Mouse (Mus musculus): ENCODE data around the gene Morn1.
"Not testable (repeated sequence)": the region's sequence is repeated elsewhere in the genome, so short reads cannot be mapped to it uniquely, and the experiment has no call there.

Morn1 gene

DNA sequence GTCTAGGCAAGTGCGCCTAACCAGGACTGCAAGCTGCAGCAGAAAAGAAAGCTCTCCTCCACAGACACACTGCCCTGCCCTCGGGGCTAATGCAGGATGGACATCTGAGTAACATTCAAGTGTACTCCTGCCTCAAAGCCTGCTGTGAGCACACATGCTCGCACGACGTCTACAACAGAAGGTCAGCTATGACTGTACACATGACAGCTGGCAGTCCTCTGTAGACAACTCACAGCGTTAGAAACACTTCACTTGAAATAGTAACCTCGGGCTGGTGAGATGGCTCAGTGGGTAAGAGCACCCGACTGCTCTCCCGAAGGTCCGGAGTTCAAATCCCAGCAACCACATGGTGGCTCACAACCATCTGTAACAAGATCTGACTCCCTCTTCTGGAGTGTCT, 7.6 kb upstream of the Morn1 start:
- not testable (repeated sequence) for DNase-seq (ENCODE audit: low spot score)

GRCm38 (mm10) chr4:155079666-155080065, 6.7 kb upstream of the Morn1 start:
- DNase-seq (ENCODE audit: low spot score), result no peak

DNA sequence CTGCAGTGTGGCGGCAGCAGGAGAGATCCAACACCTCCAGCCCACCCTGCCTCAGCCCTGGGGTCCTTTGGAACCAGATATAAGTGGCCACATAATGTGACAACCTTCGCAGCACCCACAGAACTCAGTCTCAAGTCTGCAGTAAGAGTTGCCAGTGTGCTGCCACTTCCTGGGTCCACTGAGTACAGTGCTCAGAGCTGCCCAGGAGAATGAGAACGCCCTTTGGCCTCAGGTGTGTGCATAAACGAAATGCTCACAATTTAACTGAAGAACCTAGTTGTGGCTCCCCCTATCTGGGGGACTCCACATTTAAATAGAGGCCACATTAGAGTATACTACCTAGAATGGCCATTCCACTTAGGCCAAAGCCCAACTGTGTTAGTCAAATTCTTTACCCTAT, 2.8 kb upstream of the Morn1 start:
- DNase-seq (ENCODE audit: low spot score), result no peak

DNA sequence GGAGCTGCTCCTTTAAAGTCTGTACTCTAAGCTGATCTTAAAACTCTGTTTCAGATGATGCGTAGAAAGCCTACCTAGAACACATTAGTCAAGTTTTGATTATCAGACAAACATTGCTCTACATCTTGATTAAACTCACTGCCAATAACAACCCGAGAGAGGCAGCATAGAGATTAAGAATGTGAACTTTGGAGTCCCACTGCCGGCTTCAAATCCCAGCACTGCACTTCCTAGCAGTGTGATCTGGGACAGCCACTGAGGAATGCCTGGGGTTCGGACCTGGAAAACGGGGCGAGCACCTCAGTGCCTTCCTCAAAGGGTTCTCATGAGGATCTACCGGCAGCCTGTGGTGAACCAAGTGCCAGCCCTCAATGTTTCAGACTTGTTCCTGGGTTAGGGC, 2.0 kb upstream of the Morn1 start:
- DNase-seq (ENCODE audit: low spot score), result no peak

GRCm38 (mm10) chr4:155085206-155086107, 920 bp upstream of the Morn1 start:
- no peak for DNase-seq (ENCODE audit: low spot score)

DNA sequence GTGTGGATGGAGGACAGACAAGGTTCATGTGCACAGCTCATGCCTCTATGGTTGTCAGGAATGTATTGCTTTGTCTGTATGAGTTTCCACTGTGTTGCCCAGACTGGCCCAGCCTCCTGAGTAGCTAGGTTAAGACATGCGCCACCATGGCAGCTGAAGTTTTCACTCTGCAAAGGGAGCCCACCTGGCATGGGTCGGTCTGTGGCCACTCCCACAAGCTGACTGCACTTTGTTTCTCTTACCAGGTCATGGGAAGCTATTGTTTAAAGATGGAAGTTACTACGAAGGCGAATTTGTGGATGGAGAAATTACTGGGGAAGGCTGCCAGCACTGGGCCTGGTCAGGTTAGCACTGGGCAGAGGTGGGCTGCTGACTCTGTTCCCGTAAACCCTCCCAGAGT, 2.9 kb downstream of the Morn1 start:
- DNase-seq (ENCODE audit: low spot score), result no peak

- no peak for DNase-seq (ENCODE audit: low spot score)
Measured at GRCm38 (mm10) chr4:155090147-155090546, 3.8 kb downstream of the Morn1 start.

DNA sequence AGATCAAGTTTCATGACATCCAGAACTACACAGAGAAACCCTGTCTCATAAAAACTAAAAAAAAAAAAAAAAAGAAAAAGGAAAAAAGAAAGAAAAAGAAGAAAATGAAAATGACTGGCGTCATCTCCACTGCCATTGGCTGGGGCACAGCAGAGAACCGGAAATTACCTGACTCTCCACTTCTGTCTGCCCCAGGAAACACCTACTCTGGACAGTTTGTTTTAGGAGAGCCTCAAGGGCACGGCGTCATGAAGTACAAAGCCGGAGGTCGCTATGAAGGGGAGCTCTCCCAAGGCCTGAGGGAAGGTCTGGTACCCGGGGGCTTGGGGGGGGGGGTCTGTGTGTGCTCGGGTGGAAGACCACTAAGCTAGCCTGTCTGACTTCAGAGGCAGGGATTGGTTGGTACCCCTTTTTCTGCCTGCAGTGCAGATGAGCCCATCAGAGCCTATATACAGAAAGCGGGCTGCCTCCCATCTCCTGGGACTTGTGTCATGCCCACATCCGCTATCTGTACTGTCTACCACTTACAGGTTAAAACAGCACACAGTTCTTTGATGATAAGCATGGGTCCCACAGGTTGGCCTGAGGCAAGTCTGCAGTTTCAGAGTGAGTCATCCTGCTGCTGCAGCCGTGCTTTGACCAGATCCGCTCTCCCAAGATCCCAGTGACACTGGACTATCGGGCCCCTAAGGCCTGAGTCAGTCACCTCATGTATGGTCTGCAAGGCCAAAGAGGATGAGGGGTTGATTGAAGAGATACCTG, 4.5 kb downstream of the Morn1 start:
- DNase-seq (ENCODE audit: low spot score), result no peak

DNA sequence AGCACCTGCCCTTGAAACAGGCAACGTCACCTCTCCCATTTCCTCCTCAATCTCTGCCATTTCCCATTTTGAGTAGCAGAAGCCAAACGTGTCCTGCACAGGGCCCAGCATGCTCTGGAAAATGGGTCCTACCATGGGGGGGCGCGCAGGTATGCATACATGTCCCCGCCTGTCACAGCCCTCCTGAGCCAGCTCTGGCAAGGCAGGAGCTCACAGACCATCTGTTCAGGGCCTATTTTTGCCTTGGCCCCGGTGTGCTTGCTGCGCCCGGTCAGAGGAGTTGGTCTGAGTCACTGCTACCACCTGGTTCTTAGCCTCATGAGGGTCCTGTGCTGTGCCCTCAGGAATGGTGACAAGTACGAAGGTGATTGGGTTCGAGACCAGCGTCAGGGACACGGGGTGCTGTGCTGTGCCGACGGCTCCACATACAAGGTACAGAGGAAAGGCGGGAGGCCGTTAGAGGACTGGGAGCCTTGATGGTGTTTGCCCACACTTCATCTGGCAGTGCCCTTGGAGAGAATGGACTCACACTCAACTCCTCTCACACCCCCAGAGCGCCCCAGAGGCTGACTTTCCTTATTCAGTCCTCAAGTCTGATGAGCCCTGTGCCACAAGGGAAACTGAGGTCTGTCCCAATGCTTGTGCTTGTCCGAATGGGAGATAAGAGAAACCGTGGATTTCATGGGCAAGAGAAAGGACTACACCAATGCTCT, 6.5 kb downstream of the Morn1 start:
- no peak for DNase-seq (ENCODE audit: low spot score)

- DNase-seq (ENCODE audit: low spot score), result no peak
Measured at GRCm38 (mm10) chr4:155093431-155094149, 7.2 kb downstream of the Morn1 start.

GRCm38 (mm10) chr4:155094565-155094964, 8.2 kb downstream of the Morn1 start:
- peak; percentile 31 for DNase-seq (ENCODE audit: low spot score)

DNA sequence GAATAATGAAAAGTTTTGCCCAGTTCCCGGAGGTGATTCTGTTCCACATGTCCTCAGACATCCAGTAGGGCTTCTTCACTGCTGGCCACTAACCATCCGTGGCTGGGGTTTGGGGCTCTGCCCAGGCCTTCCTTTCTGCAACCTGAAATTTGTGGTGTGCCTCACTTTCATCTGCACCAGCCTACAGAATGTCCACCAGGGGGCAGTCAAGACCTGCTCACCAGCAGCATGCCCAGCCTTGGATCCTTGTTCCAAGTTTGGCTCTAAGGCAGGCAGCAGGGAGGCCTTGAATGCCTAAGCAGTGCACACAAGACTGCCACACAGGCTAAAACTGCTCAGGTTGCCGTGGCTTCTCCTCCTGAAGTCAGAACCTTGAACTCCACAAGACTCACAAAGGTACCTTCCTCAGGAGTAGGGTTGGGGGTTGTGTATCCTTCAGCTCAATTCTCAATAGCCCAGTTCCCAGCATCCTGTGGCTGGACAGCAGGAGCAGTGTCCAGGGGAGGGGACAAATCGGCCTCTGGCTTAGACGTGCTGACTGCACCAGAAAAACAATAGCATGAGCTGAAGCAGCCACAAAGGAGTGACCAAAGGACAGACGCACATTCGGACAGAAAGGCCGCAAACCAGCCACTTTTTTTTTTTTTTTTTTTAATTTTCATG, 9.0 kb downstream of the Morn1 start:
- DNase-seq (ENCODE audit: low spot score), result peak; percentile 53

DNA sequence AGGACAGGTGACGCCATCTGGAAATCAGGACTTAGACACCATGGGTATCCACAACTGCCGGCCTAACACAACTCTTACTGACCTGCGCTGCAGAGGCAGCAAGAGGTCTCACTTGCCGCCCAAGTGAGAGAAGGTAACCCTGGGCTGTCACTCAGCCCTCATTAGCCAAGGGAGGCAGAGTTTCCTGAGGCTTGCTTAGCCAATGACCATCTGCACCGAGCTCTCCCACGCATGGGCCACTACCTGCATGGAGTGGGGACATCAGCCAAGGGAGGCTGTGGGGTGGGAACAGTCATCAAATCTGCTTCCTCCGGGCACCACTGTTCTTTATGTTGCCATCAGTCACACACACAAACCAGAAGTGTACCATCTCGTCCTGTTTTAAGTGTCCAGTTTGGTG, 9.6 kb downstream of the Morn1 start:
- no peak for DNase-seq (ENCODE audit: low spot score)

DNA sequence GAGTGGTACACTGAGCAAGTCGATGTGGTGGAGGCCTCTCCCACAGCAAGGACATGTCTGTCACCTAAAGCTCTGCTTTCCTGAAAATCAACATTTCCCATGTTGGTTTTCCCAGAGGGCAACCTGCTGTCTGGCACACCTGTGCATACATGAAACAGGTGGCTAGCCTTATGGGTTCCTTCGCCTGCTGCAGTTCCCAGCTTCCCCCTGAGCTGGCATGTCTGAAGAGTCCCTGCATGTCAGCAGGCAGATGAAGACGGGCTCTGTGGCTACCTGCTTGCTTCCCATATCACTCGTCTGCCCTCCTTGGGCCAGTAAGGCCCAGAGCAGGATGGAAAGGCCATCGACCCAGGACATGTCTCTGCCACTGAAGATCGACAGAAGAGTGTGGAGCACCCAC, 11.1 kb downstream of the Morn1 start:
- DNase-seq (ENCODE audit: low spot score), result no peak

DNA sequence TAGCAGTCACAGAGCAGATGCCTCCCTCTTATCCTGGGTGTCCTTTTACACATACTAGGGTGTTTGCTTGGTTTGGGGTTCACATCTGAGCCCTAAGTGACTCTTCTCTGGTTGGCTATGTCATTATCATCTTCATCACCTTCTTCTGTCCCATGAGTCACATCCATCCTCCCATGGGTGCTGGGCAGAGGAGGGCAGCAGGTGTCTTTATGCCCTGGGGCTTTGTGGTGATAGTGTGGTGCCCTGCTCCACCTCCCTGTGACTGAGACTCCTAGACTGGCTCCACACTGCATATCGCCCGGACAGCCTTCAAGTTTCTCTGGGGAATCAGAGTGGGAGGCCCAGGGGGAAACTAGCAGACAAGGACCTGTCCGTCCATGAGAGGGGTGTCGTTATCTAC, 12.2 kb downstream of the Morn1 start:
- DNase-seq (ENCODE audit: low spot score), result no peak

DNA sequence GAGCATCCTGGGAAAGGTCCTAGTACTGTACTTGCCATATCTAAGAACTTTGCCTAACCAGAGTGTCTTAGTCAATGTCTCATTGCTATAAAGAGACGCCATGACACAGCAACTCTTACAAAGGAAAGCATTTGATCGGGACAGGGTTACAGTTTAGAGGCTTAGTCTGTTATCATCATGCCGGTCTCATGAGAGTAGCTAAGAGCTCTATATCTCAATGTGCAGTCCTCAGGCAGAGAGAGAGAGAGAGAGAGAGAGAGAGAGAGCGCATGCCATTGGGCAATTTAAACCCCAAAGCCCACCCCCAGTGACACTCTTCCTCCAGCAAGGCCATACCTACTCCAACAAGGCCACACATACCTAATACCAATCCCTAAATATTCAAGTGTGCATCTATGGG, 21.5 kb downstream of the Morn1 start:
- DNase-seq (ENCODE audit: low spot score), result no peak

GRCm38 (mm10) chr4:155109471-155109870, 23.1 kb downstream of the Morn1 start:
- no peak for DNase-seq (ENCODE audit: low spot score)

GRCm38 (mm10) chr4:155113766-155114410, 27.5 kb downstream of the Morn1 start:
- DNase-seq (ENCODE audit: low spot score), result no peak

- DNase-seq (ENCODE audit: low spot score), result no peak
Measured at GRCm38 (mm10) chr4:155116607-155117006, 30.2 kb downstream of the Morn1 start.

GRCm38 (mm10) chr4:155117396-155117978, 31.1 kb downstream of the Morn1 start:
- DNase-seq (ENCODE audit: low spot score), result no peak

GRCm38 (mm10) chr4:155118278-155118677, 31.9 kb downstream of the Morn1 start:
- no peak for DNase-seq (ENCODE audit: low spot score)

Measured in spleen, adult 12 weeks (tissue).